Mouse (Mus musculus) E14TG2a.4 (cell line): Measurements from ENCODE around the gene Myl3.

ENCODE experiments used
- CTCF ChIP-seq: conservative IDR thresholded peaks from 2 replicates; pipeline ENCODE4 v1.5.1; 2014; ENCODE audit warnings: low read length
- NANOG ChIP-seq: IDR thresholded peaks from 2 replicates; pipeline ENCODE4 v1.6.1; 2014; ENCODE audit warnings: borderline replicate concordance, low read length, mixed read lengths
- POU5F1 ChIP-seq: IDR thresholded peaks from 2 replicates; pipeline ENCODE4 v1.6.1; 2014; ENCODE audit warnings: low read length, borderline replicate concordance

DNA sequence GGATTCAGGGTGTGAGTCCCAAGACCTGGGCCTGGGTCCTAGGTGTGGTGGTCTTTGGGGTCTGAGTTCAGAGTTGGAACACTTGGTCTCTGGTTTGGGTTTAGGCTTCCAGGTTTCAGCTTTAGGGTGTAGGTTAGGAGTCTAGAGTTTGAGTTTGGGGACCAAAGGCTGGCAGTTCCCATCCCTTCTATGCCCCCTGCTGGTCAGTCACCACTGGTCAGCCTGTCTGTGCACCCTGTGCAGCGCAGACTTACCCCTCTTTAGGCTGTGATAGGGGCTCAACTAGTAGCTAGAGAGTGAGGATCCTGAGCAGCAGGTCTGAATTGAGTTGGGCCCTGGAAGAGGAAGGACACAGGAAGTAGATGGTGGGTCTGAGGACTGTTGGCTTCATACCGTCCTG is 17.6 kb downstream of the Myl3 start:
- TF ChIP-seq CTCF (0 out of 2 replicates have a peak, but pooled peaks have one; percentile 7), NANOG (no peak), POU5F1 (no peak)
